Mouse (Mus musculus) liver, embryonic 13.5 days (tissue): Measurements from ENCODE around the gene Gm6370. TPM values are rescaled to one million over a fixed set of nuclear protein-coding genes. Genes with fewer than 3 reads are reported as not detected.
"Not testable (repeated sequence)": the region's sequence is repeated elsewhere in the genome, so short reads cannot be mapped to it uniquely, and the experiment has no call there.

Experiments
- ATAC-seq: fragments of 200-750 bp; cut with Nextera tagmentation; 2 replicates; pipeline ENCODE4 v1.8.0; 2017; ENCODE audit warnings: low read depth, mild to moderate bottlenecking, moderate number of reproducible peaks, moderate library complexity
- DNase-seq: peaks from one replicate; pipeline ENCODE4 v3.0.0; 2022
- H3K27ac ChIP-seq: fragments of 300-500 bp; sonication (generic); 2 replicates; pipeline ENCODE4 v1.5.1; 2015; ENCODE audit warnings: moderate library complexity, mild to moderate bottlenecking, inconsistent platforms
- H3K27me3 ChIP-seq: fragments of 300-500 bp; sonication (generic); 2 replicates; pipeline ENCODE4 v1.6.1; 2015; ENCODE audit warnings: mild to moderate bottlenecking, inconsistent platforms
- H3K36me3 ChIP-seq: fragments of 300-500 bp; sonication (generic); 2 replicates; pipeline ENCODE4 v1.6.1; 2015; ENCODE audit warnings: mild to moderate bottlenecking, inconsistent platforms
- H3K4me1 ChIP-seq: fragments of 300-500 bp; sonication (generic); replicated peaks from 2 replicates; pipeline ENCODE4 v1.6.1; 2015; ENCODE audit warnings: inconsistent platforms
- H3K4me2 ChIP-seq: fragments of 300-500 bp; sonication (generic); 2 replicates; pipeline ENCODE4 v1.6.1; 2015; ENCODE audit warnings: inconsistent platforms, mild to moderate bottlenecking, moderate library complexity
- H3K4me3 ChIP-seq: fragments of 300-500 bp; sonication (generic); replicated peaks from 2 replicates; pipeline ENCODE4 v1.5.1; 2015; ENCODE audit warnings: mild to moderate bottlenecking, inconsistent platforms
- H3K9ac ChIP-seq: fragments of 300-500 bp; sonication (generic); 2 replicates; pipeline ENCODE4 v1.6.1; 2015; ENCODE audit warnings: mild to moderate bottlenecking, inconsistent platforms
- H3K9me3 ChIP-seq: fragments of 300-500 bp; sonication (generic); replicated peaks from 2 replicates; pipeline ENCODE4 v1.6.1; 2016; ENCODE audit warnings: inconsistent platforms
- WGBS: fragments of 180-500 bp; shearing (Covaris S2); methylation state at CpG from one replicate; pipeline ENCODE4 v1.1.7; 2015; ENCODE audit not compliant: insufficient replicate concordance; 5-methylcytosine and 5-hydroxymethylcytosine counted together
- polyA plus RNA-seq: library from polyadenylated mRNA; unstranded; fragments of >200 nt; fragmentation: Nextera tagmentation; extraction: Ambion mirVana; gene quantifications from 2 replicates; pipeline ENCODE4 v1.2.1, GENCODE M21; 2015

Gm6370 gene
- polyA plus RNA-seq, 1 experiment from 2014 or later: not detected

GRCm38 (mm10) chr5:146481665-146482064 is 9.5 kb upstream of the Gm6370 start, which contains the start of gene Gm6408:
Gm6408 (plus strand) TSS chr5:146481965.
- not testable (repeated sequence) for H3K4me3 ChIP-seq, H3K9me3 ChIP-seq, H3K4me2 ChIP-seq, H3K27me3 ChIP-seq, H3K36me3 ChIP-seq, DNase-seq, H3K9ac ChIP-seq, ATAC-seq, H3K27ac ChIP-seq, H3K4me1 ChIP-seq
- 75% methylated on average over 2 of the region's 3 CpGs for WGBS

GRCm38 (mm10) chr5:146488959-146489358 is 2.2 kb upstream of the Gm6370 start:
- not testable (repeated sequence) for DNase-seq, H3K36me3 ChIP-seq, H3K27me3 ChIP-seq, H3K9ac ChIP-seq, H3K4me1 ChIP-seq, ATAC-seq, H3K4me3 ChIP-seq, H3K9me3 ChIP-seq, H3K27ac ChIP-seq, H3K4me2 ChIP-seq
- 3% methylated on average over 3 of the region's 4 CpGs for WGBS

- not testable (repeated sequence) for DNase-seq, H3K9me3 ChIP-seq, H3K4me3 ChIP-seq, H3K36me3 ChIP-seq, H3K4me1 ChIP-seq, ATAC-seq, H3K27me3 ChIP-seq, H3K27ac ChIP-seq, H3K9ac ChIP-seq, H3K4me2 ChIP-seq
- no CpG with 5 or more reads among the region's 5 CpGs for WGBS
Measured at GRCm38 (mm10) chr5:146502099-146502498, 10.9 kb downstream of the Gm6370 start, which contains the start of gene 4930449I24Rik. 4930449I24Rik (plus strand) TSS chr5:146502399.

GRCm38 (mm10) chr5:146513823-146514222 is 22.7 kb downstream of the Gm6370 start, which contains the start of gene Gm3402:
Gm3402 (plus strand) TSS chr5:146514123.
- H3K4me3 ChIP-seq, DNase-seq, ATAC-seq, H3K4me1 ChIP-seq, H3K4me2 ChIP-seq, H3K27ac ChIP-seq, H3K36me3 ChIP-seq, H3K9me3 ChIP-seq, H3K9ac ChIP-seq, H3K27me3 ChIP-seq: not testable (repeated sequence)
- WGBS: 86% methylated on average over 1 of the region's 5 CpGs

GRCm38 (mm10) chr5:146525501-146525900 is 34.3 kb downstream of the Gm6370 start, which contains the start of gene Gm3404:
Gm3404 (plus strand) TSS chr5:146525801.
- WGBS: 79% methylated on average over 3 of the region's 3 CpGs

GRCm38 (mm10) chr5:146537347-146537746 is 46.2 kb downstream of the Gm6370 start, which contains the start of gene Gm3409:
Gm3409 (plus strand) TSS chr5:146537647.
- not testable (repeated sequence) for DNase-seq, H3K4me3 ChIP-seq, H3K4me1 ChIP-seq, H3K4me2 ChIP-seq, H3K9me3 ChIP-seq, H3K27me3 ChIP-seq, H3K27ac ChIP-seq, H3K9ac ChIP-seq, H3K36me3 ChIP-seq, ATAC-seq
- 75% methylated on average over 2 of the region's 3 CpGs for WGBS

More at GRCm38 (mm10) chr5:146525501-146525900, 34.3 kb downstream of the Gm6370 start, which contains the start of gene Gm3404:
- H3K4me3 ChIP-seq, H3K9ac ChIP-seq, H3K36me3 ChIP-seq, H3K27me3 ChIP-seq, DNase-seq, H3K4me1 ChIP-seq, H3K27ac ChIP-seq, H3K9me3 ChIP-seq, ATAC-seq, H3K4me2 ChIP-seq: not testable (repeated sequence)

Other genes with a start within 250 kb of the Gm6370 start
- gene Wasf3, start 106.4 kb upstream of the Gm6370 start, polyA plus RNA-seq: 0.05 and 0.10 TPM in 2 replicates
- not detected in 2 replicates for gene Gm6408, start 9.4 kb upstream of the Gm6370 start, polyA plus RNA-seq
- gene 4930449I24Rik, start 11.0 kb downstream of the Gm6370 start, polyA plus RNA-seq: not detected in 2 replicates
- gene Gm3402, start 22.8 kb downstream of the Gm6370 start, polyA plus RNA-seq: not detected in 2 replicates
- gene Gm3404, start 34.4 kb downstream of the Gm6370 start, polyA plus RNA-seq: not detected in 2 replicates
- gene Gm3409, start 46.3 kb downstream of the Gm6370 start, polyA plus RNA-seq: not detected in 2 replicates
- gene Gm3415, start 64.8 kb downstream of the Gm6370 start, polyA plus RNA-seq: not detected in 2 replicates
- gene Gpr12, start 93.9 kb downstream of the Gm6370 start, polyA plus RNA-seq: 0.08 and 0.13 TPM in 2 replicates